Comparison of ENCODE assay signal across 7 mouse cellular contexts in genomic region chr9:22070791-22071573, GRCm38 (mm10). TPM values are rescaled to one million over a fixed set of nuclear protein-coding genes. Genes with fewer than 3 reads are reported as not detected.
DNase-seq lines count a peak whose midpoint lies in the region; ATAC-seq and TF ChIP-seq lines count a peak whose summit lies in the region.

Gm49318 (minus strand) TSS chr9:22071259.
Zfp653 (minus strand) TSS chr9:22071376.

- peaks cover 25% of the 10 kb centered on the region for H3K36me3 ChIP-seq in embryonic facial prominence, embryonic 12.5 days
- no peaks in the 10 kb centered on the region; the same call in 1 of the 2 replicates for H3K36me3 ChIP-seq in kidney, adult 2 months (ENCODE audit: control insufficient read depth, insufficient read depth, low read length)
- H3K36me3 ChIP-seq in limb, embryonic 12.5 days = peaks cover 44% of the 10 kb centered on the region
- H3K36me3 ChIP-seq in midbrain, embryonic 15.5 days (replicated peaks) = peaks cover 7% of the 10 kb centered on the region; the same call in 1 of the 2 replicates
- H3K36me3 ChIP-seq in spleen, adult 2 months (ENCODE audit: control insufficient read depth, insufficient read depth, low read length) = peaks cover 4% of the 10 kb centered on the region

- TF ChIP-seq POLR2A in kidney, adult 2 months (IDR thresholded peaks at IDR 0.05; ENCODE audit: low read depth, low read length) = peak; percentile 62
- TF ChIP-seq POLR2A in spleen, adult 2 months (IDR thresholded peaks at IDR 0.05; ENCODE audit: low read depth, low read length) = peak; percentile 51

- H3K9ac ChIP-seq in embryonic facial prominence, embryonic 12.5 days = peak within 1 kb of the TSS; percentile 89
- H3K9ac ChIP-seq in limb, embryonic 12.5 days (replicated peaks) = peak within 1 kb of the TSS; percentile 87
- peak within 1 kb of the TSS; percentile 89 for H3K9ac ChIP-seq in midbrain, embryonic 15.5 days

- no peaks in the 10 kb centered on the region for H3K27me3 ChIP-seq in embryonic facial prominence, embryonic 12.5 days
- no peaks in the 10 kb centered on the region for H3K27me3 ChIP-seq in kidney, adult 2 months (replicated peaks; ENCODE audit: control insufficient read depth, insufficient read depth, low read length)
- no peaks in the 10 kb centered on the region for H3K27me3 ChIP-seq in limb, embryonic 12.5 days
- no peaks in the 10 kb centered on the region for H3K27me3 ChIP-seq in midbrain, embryonic 15.5 days (replicated peaks)
- H3K27me3 ChIP-seq in spleen, adult 2 months (ENCODE audit: control insufficient read depth, insufficient read depth, low read length) = no peaks in the 10 kb centered on the region

- H3K9me3 ChIP-seq in embryonic facial prominence, embryonic 12.5 days = no peaks in the 10 kb centered on the region
- no peaks in the 10 kb centered on the region for H3K9me3 ChIP-seq in limb, embryonic 12.5 days
- H3K9me3 ChIP-seq in midbrain, embryonic 15.5 days = no peaks in the 10 kb centered on the region

- TF ChIP-seq CTCF in kidney, adult 2 months (conservative IDR thresholded peaks at IDR 0.05; ENCODE audit: insufficient read depth, insufficient read length, low read depth, low read length) = no peak
- no peak for TF ChIP-seq CTCF in spleen, adult 2 months (IDR thresholded peaks at IDR 0.05; ENCODE audit: extremely low read depth, insufficient read depth, insufficient read length, insufficient replicate concordance)

- peaks cover 13% of the 10 kb centered on the region; the same call in 1 of the 2 replicates for H3K4me1 ChIP-seq in embryonic facial prominence, embryonic 12.5 days
- peaks cover 5% of the 10 kb centered on the region; the same call in 1 of the 2 replicates for H3K4me1 ChIP-seq in kidney, adult 2 months (ENCODE audit: control insufficient read depth, insufficient read depth, low read length)
- peaks cover 9% of the 10 kb centered on the region for H3K4me1 ChIP-seq in limb, embryonic 12.5 days (replicated peaks)
- peaks cover 25% of the 10 kb centered on the region for H3K4me1 ChIP-seq in midbrain, embryonic 15.5 days
- H3K4me1 ChIP-seq in spleen, adult 2 months (ENCODE audit: control insufficient read depth, insufficient read depth, insufficient read length) = no peaks in the 10 kb centered on the region; the same call in 1 of the 2 replicates

- ATAC-seq in embryonic facial prominence, embryonic 12.5 days (ENCODE audit: insufficient number of reproducible peaks, insufficient read depth, low FRiP score, low TSS enrichment) = peak; percentile 98
- peak; percentile 97 for ATAC-seq in limb, embryonic 12.5 days (ENCODE audit: insufficient number of reproducible peaks, insufficient read depth, low FRiP score, low TSS enrichment, low read depth)
- ATAC-seq in midbrain, embryonic 15.5 days (replicated peaks) = peak; percentile 97

- WGBS in embryonic facial prominence, embryonic 12.5 days = under 1% methylated on average over 84 of the region's 87 CpGs
- WGBS in kidney, adult 2 months = 1% methylated on average over 83 of the region's 87 CpGs
- 0% methylated on average over 77 of the region's 87 CpGs for WGBS in limb, embryonic 12.5 days
- WGBS in midbrain, embryonic 15.5 days = under 1% methylated on average over 84 of the region's 87 CpGs
- 1% methylated on average over 81 of the region's 87 CpGs for WGBS in spleen, adult 2 months

- peak within 1 kb of the TSS; percentile 58 for H3K4me2 ChIP-seq in embryonic facial prominence, embryonic 12.5 days (replicated peaks)
- peak within 1 kb of the TSS; percentile 56 for H3K4me2 ChIP-seq in limb, embryonic 12.5 days
- peak within 1 kb of the TSS; percentile 63 for H3K4me2 ChIP-seq in midbrain, embryonic 15.5 days

- H3K27ac ChIP-seq in embryonic facial prominence, embryonic 12.5 days = peak within 1 kb of the TSS; percentile 96
- H3K27ac ChIP-seq in kidney, adult 2 months (ENCODE audit: insufficient read depth, low read depth, low read length) = peak within 1 kb of the TSS; percentile 86
- peak within 1 kb of the TSS; percentile 97 for H3K27ac ChIP-seq in limb, embryonic 12.5 days
- H3K27ac ChIP-seq in midbrain, embryonic 15.5 days = peak within 1 kb of the TSS; percentile 99
- peak within 1 kb of the TSS; percentile 95 for H3K27ac ChIP-seq in spleen, adult 2 months (ENCODE audit: insufficient read depth, low read length)

- peak within 1 kb of the TSS; percentile 76 for H3K4me3 ChIP-seq in embryonic facial prominence, embryonic 12.5 days
- H3K4me3 ChIP-seq in kidney, adult 2 months (ENCODE audit: insufficient read depth, low read depth, low read length) = peak within 1 kb of the TSS; percentile 85
- peak within 1 kb of the TSS; percentile 70 for H3K4me3 ChIP-seq in limb, embryonic 12.5 days (replicated peaks)
- peak within 1 kb of the TSS; percentile 92 for H3K4me3 ChIP-seq in midbrain, embryonic 15.5 days
- peak within 1 kb of the TSS; percentile 88 for H3K4me3 ChIP-seq in spleen, adult 2 months (ENCODE audit: extremely low read depth, insufficient read depth, insufficient read length)

- DNase-seq in adrenal gland, postnatal 25 days = peak; percentile 97
- DNase-seq in heart, adult 18-20 months = peak; percentile 97
- DNase-seq in kidney, adult 2 months = peak; percentile 99
- DNase-seq in spleen, adult 2 months (ENCODE audit: low read depth in 1 of 2, low spot score in 2 of 2) = peak; percentile 92 to 94

RNA-seq across cellular contexts. Expression of gene Gm49318, which starts in this region (rescaled TPM):
- not detected in 2 replicates for total RNA-seq in adrenal gland, postnatal 25 days (2021)
- not detected in 2 replicates for polyA plus RNA-seq in embryonic facial prominence, embryonic 12.5 days (2016; fragmentation: Nextera tagmentation; extraction: Ambion mirVana)
- total RNA-seq in heart, adult 18-20 months (2021) = under 1 TPM in 1 of 2 experiments, not detected in 1; 0.55 TPM
- not detected in 2 replicates for polyA plus RNA-seq in kidney, adult 2 months (2012; rRNA removed)
- polyA plus RNA-seq in limb, embryonic 12.5 days (2016; fragmentation: Nextera tagmentation; extraction: Ambion mirVana) = not detected in 2 replicates
- polyA plus RNA-seq in midbrain, embryonic 15.5 days (2015; fragmentation: Nextera tagmentation; extraction: Ambion mirVana) = not detected in 2 replicates
- not detected in 2 replicates for polyA plus RNA-seq in spleen, adult 2 months (2012; rRNA removed)

RNA-seq across cellular contexts. Expression of gene Zfp653, which starts in this region (rescaled TPM):
- 9.4 and 12.4 TPM in 2 replicates for total RNA-seq in adrenal gland, postnatal 25 days (2021)
- 15.0 and 15.8 TPM in 2 replicates for polyA plus RNA-seq in embryonic facial prominence, embryonic 12.5 days (2016; fragmentation: Nextera tagmentation; extraction: Ambion mirVana)
- 1 to 10 TPM; 3.8 to 3.9 TPM for total RNA-seq in heart, adult 18-20 months (2021)
- polyA plus RNA-seq in kidney, adult 2 months (2012; rRNA removed) = 13.6 and 15.8 TPM in 2 replicates
- 13.2 and 14.0 TPM in 2 replicates for polyA plus RNA-seq in limb, embryonic 12.5 days (2016; fragmentation: Nextera tagmentation; extraction: Ambion mirVana)
- polyA plus RNA-seq in midbrain, embryonic 15.5 days (2015; fragmentation: Nextera tagmentation; extraction: Ambion mirVana) = 21.7 and 22.5 TPM in 2 replicates
- polyA plus RNA-seq in spleen, adult 2 months (2012; rRNA removed) = 21.6 and 28.1 TPM in 2 replicates

Comparison
In these comparisons a context has a peak if more than half of its experiments do, and no peak if none do; other contexts are left out.
1. Peak in every context shown above with its lines: DNase-seq, ATAC-seq, H3K4me3 ChIP-seq and H3K27ac ChIP-seq.